Mouse (Mus musculus): Measurements from ENCODE around the gene Klf5. TPM values are rescaled to one million over a fixed set of nuclear protein-coding genes. Genes with fewer than 3 reads are reported as not detected.

Klf5 gene
- 1 to 10 TPM; 1.6 to 2.0 TPM for total RNA-seq (2021)

DNA sequence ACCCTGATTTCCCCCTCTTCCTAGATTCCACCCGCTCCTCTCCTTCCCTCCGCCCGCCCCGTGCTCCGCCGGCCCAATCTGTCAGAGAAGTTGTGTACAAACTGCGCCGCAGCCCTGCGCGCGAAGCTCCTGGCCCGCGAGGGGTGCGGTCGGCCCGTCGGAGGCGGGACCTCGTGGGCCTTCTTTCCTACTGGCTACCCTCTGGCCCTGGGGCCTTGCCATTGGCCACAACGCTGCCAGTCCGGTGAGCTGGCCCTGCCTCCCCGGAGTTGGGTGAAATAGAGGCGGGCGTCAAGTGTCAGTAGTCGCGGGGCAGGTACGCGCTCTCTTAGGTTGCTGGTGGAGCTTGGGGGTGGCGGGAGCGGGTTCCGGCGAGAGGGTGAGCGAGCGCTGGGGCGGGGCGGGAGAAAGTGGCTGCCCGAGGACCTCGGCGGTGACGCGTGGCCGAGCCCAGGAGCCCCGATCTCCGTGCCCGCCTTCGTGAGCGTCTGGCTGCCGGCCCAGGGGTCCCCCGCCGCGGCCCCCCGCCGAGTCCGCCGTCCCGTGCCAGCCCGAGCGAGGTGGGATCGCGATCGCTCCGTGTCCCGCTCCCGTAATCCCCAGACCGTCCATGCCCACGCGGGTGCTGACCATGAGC, at the start of gene Klf5:
Gene Klf5, plus strand, starts transcription at position 307 of the 637 bp plus-strand sequence.
- peak; percentile 95 for DNase-seq
- intact Hi-C loops (cut with DNase I): loop anchor here (5.0 kb wide), 2 partner anchors 156 to 599 kb away; no protein-coding TSS in a partner anchor

DNA sequence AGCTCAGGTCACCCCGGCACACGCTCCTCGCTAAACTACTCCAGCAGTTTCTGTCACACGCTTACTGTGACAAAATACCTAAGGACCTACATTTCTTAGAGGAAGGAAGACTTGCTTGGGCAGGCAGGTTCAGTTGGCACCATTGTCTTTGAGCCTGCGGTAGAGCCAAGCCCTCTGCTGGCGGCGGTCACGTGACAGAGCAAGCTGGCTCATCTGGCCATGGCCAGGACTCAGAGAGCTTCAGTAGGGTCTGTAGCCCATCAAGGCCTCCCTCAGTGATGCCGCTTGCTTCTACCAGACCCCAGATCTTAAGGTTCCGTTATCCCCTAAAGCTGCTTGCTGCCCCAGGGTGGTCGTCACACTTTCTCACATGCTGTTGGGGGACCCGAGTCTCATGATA, 36.5 kb upstream of the Klf5 start:
- DNase-seq: no peak
- intact Hi-C loops (cut with DNase I): no loop called here

DNA sequence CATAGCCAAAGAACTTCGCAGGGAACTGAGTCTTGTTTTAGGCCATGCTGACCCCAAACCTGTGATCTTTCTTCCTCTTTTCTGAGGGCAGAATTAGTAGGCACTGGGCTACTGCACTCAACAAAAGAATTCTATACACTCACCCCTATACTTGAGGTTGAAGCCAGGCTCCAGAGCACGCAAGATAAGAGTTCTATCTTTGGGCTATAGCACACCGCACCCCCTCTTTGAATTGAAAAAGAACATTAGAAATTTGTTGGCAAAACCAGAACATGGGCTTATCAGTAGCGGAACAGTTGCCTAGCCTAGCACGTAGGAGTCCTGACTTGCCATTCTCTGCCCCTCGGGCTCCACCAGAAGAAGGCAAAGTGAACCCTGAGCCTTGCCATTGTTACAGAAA, 34.7 kb upstream of the Klf5 start:
- intact Hi-C loops (cut with DNase I): no loop called here
- no peak for DNase-seq

GRCm38 (mm10) chr14:99265791-99266190, 32.7 kb upstream of the Klf5 start:
- DNase-seq: no peak
- intact Hi-C loops (cut with DNase I): no loop called here

GRCm38 (mm10) chr14:99266749-99267148, 31.7 kb upstream of the Klf5 start:
- no peak for DNase-seq
- intact Hi-C loops (cut with DNase I): no loop called here

DNA sequence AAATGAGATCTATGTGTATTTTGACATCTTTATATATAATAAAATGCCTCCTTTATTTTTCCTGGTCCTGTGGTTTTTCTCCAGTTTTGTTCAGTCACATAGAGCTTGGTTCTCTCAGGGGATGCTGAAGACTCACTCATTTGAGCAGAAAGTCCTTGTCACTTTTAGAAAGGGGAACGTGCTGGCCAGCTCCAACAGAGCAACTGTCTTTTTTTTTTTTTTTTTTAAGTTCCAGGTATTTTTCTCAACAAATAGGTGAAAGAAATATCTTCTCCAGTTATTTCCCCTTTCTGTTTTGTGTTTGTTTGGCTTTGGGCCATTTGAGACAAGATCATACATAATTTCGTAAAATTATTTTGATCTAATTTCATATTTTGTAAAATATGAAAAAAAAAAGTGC, 24.4 kb upstream of the Klf5 start:
- intact Hi-C loops (cut with DNase I): no loop called here
- DNase-seq: no peak

GRCm38 (mm10) chr14:99275827-99276226, 22.7 kb upstream of the Klf5 start:
- intact Hi-C loops (cut with DNase I): no loop called here
- no peak for DNase-seq

- intact Hi-C loops (cut with DNase I): no loop called here
- DNase-seq: no peak
Observed at GRCm38 (mm10) chr14:99278312-99278711, 20.2 kb upstream of the Klf5 start.

- no peak for DNase-seq
- intact Hi-C loops (cut with DNase I): no loop called here
Observed at GRCm38 (mm10) chr14:99278763-99279486, 19.6 kb upstream of the Klf5 start.

GRCm38 (mm10) chr14:99280399-99280798, 18.1 kb upstream of the Klf5 start:
- intact Hi-C loops (cut with DNase I): no loop called here

DNA sequence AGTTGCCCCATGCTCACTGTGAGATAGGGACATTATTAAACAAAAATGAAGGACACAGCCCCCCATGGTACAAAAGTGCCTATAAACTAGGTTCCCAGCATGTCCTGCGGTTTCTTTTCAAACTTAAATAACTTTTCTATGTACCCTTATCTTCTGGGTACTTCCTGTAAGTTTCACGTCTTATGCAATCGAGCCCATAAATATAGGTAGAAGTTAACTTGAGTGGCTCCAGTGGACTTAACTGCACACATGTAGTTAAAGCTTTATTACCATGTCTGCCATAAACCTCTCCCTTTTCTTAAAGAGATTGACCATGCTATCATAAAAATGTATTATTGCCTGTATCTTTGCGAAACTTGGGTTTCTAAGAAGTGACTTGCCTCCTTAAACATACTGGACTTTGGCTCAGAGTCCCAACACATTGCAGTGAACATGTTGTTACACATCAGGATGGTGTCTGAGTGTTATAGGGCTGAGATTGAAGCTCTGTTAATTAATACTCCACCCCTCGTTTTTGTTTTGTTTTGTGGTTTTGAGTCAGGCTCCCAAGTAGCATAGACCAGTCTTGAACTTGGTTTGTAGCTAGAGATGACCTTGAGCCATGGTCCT, 17.6 kb upstream of the Klf5 start:
- intact Hi-C loops (cut with DNase I): no loop called here
- DNase-seq: no peak

More at GRCm38 (mm10) chr14:99280399-99280798, 18.1 kb upstream of the Klf5 start:
- DNase-seq: no peak

- intact Hi-C loops (cut with DNase I): no loop called here
Observed at GRCm38 (mm10) chr14:99285486-99285885, 13.0 kb upstream of the Klf5 start.

GRCm38 (mm10) chr14:99292176-99292575, 6.3 kb upstream of the Klf5 start:
- intact Hi-C loops (cut with DNase I): no loop called here

More at GRCm38 (mm10) chr14:99285486-99285885, 13.0 kb upstream of the Klf5 start:
- no peak for DNase-seq

GRCm38 (mm10) chr14:99294424-99294823, 4.1 kb upstream of the Klf5 start:
- no peak for DNase-seq

More at GRCm38 (mm10) chr14:99292176-99292575, 6.3 kb upstream of the Klf5 start:
- no peak for DNase-seq

DNA sequence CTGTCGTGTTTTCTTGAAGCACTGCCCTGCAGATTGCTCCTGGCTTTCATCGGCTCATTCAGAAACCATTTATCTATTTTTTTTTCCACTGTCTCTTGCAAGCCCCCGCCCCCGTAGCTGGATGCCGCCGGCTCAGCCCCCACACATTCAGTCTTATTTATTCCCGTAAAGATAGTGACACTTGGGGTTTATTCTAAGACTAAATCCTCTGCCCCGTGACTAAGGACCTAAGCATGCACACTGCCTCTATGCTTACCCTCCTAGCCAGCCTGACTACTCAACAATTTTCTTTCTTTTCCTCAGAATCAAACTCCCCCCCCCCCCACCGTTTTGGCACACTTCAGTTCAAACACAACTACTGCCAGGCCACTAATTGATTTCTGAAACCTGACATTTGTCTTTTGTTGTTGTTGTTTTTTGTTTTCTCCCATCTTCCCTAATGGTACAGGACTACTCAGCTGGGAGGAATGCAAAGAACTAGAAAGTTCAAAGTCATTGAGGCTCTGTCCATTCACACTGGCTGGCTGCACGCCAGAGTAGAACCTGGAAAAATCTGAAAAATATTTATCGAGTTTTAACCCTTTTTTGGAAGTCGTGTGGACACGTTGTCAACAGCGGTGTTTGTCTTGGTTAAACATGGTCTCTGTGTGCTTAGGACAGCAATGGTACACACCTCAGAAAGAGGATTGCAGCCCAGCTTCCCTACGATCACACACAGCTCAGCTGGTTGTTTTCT, 2.7 kb upstream of the Klf5 start:
- DNase-seq: no peak
- intact Hi-C loops (cut with DNase I): loop anchor here (5.0 kb wide), 2 partner anchors 153 to 602 kb away; no protein-coding TSS in a partner anchor

More at GRCm38 (mm10) chr14:99294424-99294823, 4.1 kb upstream of the Klf5 start:
- intact Hi-C loops (cut with DNase I): no loop called here

DNA sequence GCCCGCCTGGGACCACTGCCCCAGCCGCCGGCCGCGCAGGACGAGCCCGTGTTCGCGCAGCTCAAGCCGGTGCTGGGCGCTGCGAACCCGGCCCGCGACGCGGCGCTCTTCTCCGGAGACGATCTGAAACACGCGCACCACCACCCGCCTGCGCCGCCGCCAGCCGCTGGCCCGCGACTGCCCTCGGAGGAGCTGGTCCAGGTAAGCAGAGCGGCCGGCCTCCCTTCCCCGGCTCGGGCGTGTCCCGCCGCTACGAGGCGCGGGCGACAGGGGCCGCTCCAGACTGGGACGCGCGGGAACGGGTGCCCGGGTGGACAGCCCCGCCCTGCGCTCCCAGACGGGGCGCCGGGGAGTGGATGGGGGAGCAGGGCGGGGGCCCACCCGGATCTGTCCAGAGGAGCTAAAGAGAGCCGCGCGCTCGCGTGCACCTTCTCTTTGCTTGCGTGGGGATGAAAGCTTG, 561 bp downstream of the Klf5 start:
- intact Hi-C loops (cut with DNase I): loop anchor here (5.0 kb wide), 2 partner anchors 157 to 598 kb away; no protein-coding TSS in a partner anchor
- DNase-seq: peak; percentile 67 to 68

GRCm38 (mm10) chr14:99299701-99300191, 1.3 kb downstream of the Klf5 start:
- DNase-seq: peak; percentile 33 to 35
- intact Hi-C loops (cut with DNase I): loop anchor here (5.0 kb wide), 2 partner anchors 157 to 598 kb away; no protein-coding TSS in a partner anchor

- no peak for DNase-seq
- intact Hi-C loops (cut with DNase I): no loop called here
Observed at GRCm38 (mm10) chr14:99301472-99301871, 3.0 kb downstream of the Klf5 start.

- intact Hi-C loops (cut with DNase I): no loop called here
- no peak for DNase-seq
Observed at GRCm38 (mm10) chr14:99304387-99304786, 5.9 kb downstream of the Klf5 start.

DNA sequence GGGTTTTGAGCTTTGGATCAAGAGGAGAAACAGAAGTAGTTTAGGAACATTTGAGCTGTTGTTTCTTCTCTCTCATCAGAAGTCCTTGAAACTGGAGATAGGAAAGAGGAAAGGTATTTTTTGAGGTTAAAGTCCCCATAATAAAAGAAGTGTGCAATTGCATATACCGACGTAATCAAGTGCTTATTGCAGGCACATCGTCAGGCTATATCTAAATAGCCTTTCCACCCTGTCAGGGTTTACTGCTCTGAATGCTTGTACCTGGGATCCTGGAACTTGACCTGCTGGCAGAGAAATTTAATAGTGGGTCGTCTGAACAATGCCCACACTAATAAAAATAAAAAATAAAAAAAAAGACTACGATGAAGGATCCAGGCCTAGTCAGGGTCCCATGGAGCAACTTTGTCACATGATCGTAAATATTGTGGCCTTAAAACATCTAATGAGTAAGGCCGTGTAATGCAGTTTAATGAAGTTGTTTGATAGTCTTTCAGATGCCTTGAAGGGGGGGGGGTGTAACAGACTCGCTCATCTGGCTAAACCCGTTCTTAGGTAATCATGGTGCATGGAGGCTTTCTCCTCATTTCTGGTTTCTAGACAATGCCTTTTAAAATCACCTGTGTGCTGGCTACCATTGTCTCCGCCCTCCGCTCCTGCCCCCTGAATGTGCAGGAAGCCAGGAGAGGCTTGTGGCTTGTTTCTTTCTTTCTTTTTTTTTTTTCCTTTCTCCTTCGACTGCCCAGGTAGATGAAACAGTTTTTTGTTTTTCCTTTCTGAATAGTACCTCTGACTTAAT, 6.7 kb downstream of the Klf5 start:
- intact Hi-C loops (cut with DNase I): no loop called here
- DNase-seq: no peak
